Mouse (Mus musculus): ENCODE measurements around the gene Rdx. TPM values are rescaled to one million over a fixed set of nuclear protein-coding genes. Genes with fewer than 3 reads are reported as not detected.

Rdx gene
- polyA plus RNA-seq, 1 experiment, result 28.5 TPM

DNA sequence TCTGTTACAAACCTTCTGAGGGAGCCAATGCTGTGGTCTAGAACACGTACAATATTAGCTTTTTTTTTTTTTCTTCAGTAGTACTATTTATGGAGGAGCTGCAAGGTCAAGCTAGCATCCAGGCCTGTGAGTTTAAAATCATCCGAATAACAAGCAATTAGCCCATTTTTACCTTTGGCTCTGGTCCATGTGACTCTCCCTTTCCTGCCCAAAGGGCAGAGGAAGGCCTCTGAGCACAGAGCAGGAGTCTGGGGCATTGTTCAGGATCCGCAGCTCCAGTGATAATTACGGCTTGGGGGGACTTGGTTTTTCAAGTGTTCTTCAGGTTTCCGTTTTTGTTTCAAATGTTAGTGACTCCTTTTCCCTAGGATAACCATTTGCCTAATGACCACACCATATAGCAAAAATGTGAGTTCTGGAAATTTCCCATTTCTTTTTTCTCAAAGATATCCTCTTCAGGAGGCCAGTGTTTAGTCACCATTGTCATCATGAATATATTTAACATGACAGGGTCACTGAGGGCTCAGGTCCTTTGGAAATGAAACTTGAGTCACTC, 33.0 kb upstream of the Rdx start:
- TF ChIP-seq FOSL1 (IDR thresholded peaks at IDR 0.05; ENCODE audit: insufficient read depth, low read length, poor library complexity, severe bottlenecking) (no peak), CEBPB (IDR thresholded peaks at IDR 0.05; ENCODE audit: low read depth) (no peak)
- no peak overlapping the region for H3K4me3 ChIP-seq (ENCODE audit: insufficient read depth, poor library complexity, severe bottlenecking)
- no peak overlapping the region for H3ac ChIP-seq (ENCODE audit: control insufficient read depth, insufficient read length, low read depth)
- no peaks in the 10 kb centered on the region for H3K36me3 ChIP-seq (ENCODE audit: control insufficient read depth, insufficient read depth)
- H3K27me3 ChIP-seq (ENCODE audit: control insufficient read depth, insufficient read depth, insufficient read length), result no peaks in the 10 kb centered on the region
- H3K79me2 ChIP-seq (ENCODE audit: control insufficient read depth, insufficient read depth), result no peaks in the 10 kb centered on the region
- no peaks in the 10 kb centered on the region for H3K79me3 ChIP-seq (ENCODE audit: low read depth)

GRCm38 (mm10) chr9:52017091-52017490, 29.9 kb upstream of the Rdx start:
- no peak for TF ChIP-seq CTCF (IDR thresholded peaks at IDR 0.05; ENCODE audit: control insufficient read depth, insufficient read depth, insufficient read length)
- TF ChIP-seq MAX (IDR thresholded peaks at IDR 0.05), result no peak
- no peak for TF ChIP-seq MYOD1 (IDR thresholded peaks at IDR 0.05; ENCODE audit: control insufficient read depth, insufficient read length, low read depth)
- TF ChIP-seq USF1 (IDR thresholded peaks at IDR 0.05; ENCODE audit: low read depth), result no peak
- no peak for TF ChIP-seq FOSL1 (IDR thresholded peaks at IDR 0.05; ENCODE audit: insufficient read depth, low read length, poor library complexity, severe bottlenecking)
- no peak for TF ChIP-seq CEBPB (IDR thresholded peaks at IDR 0.05; ENCODE audit: low read depth)
- TF ChIP-seq MYOG (IDR thresholded peaks at IDR 0.05; ENCODE audit: control insufficient read depth, extremely low read depth, insufficient read length), result no peak
- H3ac ChIP-seq (ENCODE audit: control insufficient read depth, insufficient read length, low read depth), result no peak overlapping the region
- no peaks in the 10 kb centered on the region for H3K36me3 ChIP-seq (ENCODE audit: control insufficient read depth, insufficient read depth)
- H3K79me3 ChIP-seq (ENCODE audit: low read depth), result no peaks in the 10 kb centered on the region
- no peaks in the 10 kb centered on the region for H3K27me3 ChIP-seq (ENCODE audit: control insufficient read depth, insufficient read depth, insufficient read length)
- no peak overlapping the region for H3K4me3 ChIP-seq (ENCODE audit: insufficient read depth, poor library complexity, severe bottlenecking)
- H3K79me2 ChIP-seq (ENCODE audit: control insufficient read depth, insufficient read depth), result no peaks in the 10 kb centered on the region

GRCm38 (mm10) chr9:52017824-52018223, 29.1 kb upstream of the Rdx start:
- H3K79me2 ChIP-seq (ENCODE audit: control insufficient read depth, insufficient read depth), result no peaks in the 10 kb centered on the region
- no peak for TF ChIP-seq MYOG (IDR thresholded peaks at IDR 0.05; ENCODE audit: control insufficient read depth, extremely low read depth, insufficient read length)
- no peak for TF ChIP-seq CEBPB (IDR thresholded peaks at IDR 0.05; ENCODE audit: low read depth)
- no peak for TF ChIP-seq MYOD1 (IDR thresholded peaks at IDR 0.05; ENCODE audit: control insufficient read depth, insufficient read length, low read depth)
- no peak for TF ChIP-seq USF1 (IDR thresholded peaks at IDR 0.05; ENCODE audit: low read depth)
- TF ChIP-seq CTCF (IDR thresholded peaks at IDR 0.05; ENCODE audit: control insufficient read depth, insufficient read depth, insufficient read length), result no peak
- TF ChIP-seq FOSL1 (IDR thresholded peaks at IDR 0.05; ENCODE audit: insufficient read depth, low read length, poor library complexity, severe bottlenecking), result no peak
- TF ChIP-seq MAX (IDR thresholded peaks at IDR 0.05), result no peak
- no peaks in the 10 kb centered on the region for H3K36me3 ChIP-seq (ENCODE audit: control insufficient read depth, insufficient read depth)
- H3K79me3 ChIP-seq (ENCODE audit: low read depth), result no peaks in the 10 kb centered on the region
- H3ac ChIP-seq (ENCODE audit: control insufficient read depth, insufficient read length, low read depth), result no peak overlapping the region
- no peak overlapping the region for H3K4me3 ChIP-seq (ENCODE audit: insufficient read depth, poor library complexity, severe bottlenecking)
- H3K27me3 ChIP-seq (ENCODE audit: control insufficient read depth, insufficient read depth, insufficient read length), result no peaks in the 10 kb centered on the region

DNA sequence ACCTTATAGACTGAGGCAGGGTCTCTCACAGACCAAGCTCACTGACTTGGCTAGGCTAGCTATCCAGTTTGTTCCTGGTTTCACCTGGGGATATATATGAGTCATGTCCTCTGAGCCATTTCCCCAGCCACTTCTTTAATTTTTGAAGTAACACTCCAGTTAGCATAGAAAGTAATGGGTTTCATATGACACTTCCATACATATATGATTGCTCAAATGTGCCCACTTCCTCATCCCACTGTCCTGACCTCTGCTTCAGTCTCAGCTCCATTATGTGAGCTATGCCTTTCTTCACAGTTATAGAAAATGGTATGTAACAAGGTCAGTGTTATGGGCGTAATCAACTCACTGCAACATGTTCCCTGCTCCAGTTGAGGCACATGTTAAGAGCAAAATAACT, 28.5 kb upstream of the Rdx start:
- Histone ChIP-seq H3K4me3 (ENCODE audit: insufficient read depth, poor library complexity, severe bottlenecking) (no peak overlapping the region), H3ac (ENCODE audit: control insufficient read depth, insufficient read length, low read depth) (no peak overlapping the region), H3K79me2 (ENCODE audit: control insufficient read depth, insufficient read depth) (no peaks in the 10 kb centered on the region), H3K27me3 (ENCODE audit: control insufficient read depth, insufficient read depth, insufficient read length) (no peaks in the 10 kb centered on the region), H3K79me3 (ENCODE audit: low read depth) (no peaks in the 10 kb centered on the region), H3K36me3 (ENCODE audit: control insufficient read depth, insufficient read depth) (no peaks in the 10 kb centered on the region)
- TF ChIP-seq FOSL1 (IDR thresholded peaks at IDR 0.05; ENCODE audit: insufficient read depth, low read length, poor library complexity, severe bottlenecking) (no peak), MYOG (IDR thresholded peaks at IDR 0.05; ENCODE audit: control insufficient read depth, extremely low read depth, insufficient read length) (no peak), MYOD1 (IDR thresholded peaks at IDR 0.05; ENCODE audit: control insufficient read depth, insufficient read length, low read depth) (no peak), CEBPB (IDR thresholded peaks at IDR 0.05; ENCODE audit: low read depth) (no peak), CTCF (IDR thresholded peaks at IDR 0.05; ENCODE audit: control insufficient read depth, insufficient read depth, insufficient read length) (no peak), MAX (IDR thresholded peaks at IDR 0.05) (no peak), USF1 (IDR thresholded peaks at IDR 0.05; ENCODE audit: low read depth) (no peak)

DNA sequence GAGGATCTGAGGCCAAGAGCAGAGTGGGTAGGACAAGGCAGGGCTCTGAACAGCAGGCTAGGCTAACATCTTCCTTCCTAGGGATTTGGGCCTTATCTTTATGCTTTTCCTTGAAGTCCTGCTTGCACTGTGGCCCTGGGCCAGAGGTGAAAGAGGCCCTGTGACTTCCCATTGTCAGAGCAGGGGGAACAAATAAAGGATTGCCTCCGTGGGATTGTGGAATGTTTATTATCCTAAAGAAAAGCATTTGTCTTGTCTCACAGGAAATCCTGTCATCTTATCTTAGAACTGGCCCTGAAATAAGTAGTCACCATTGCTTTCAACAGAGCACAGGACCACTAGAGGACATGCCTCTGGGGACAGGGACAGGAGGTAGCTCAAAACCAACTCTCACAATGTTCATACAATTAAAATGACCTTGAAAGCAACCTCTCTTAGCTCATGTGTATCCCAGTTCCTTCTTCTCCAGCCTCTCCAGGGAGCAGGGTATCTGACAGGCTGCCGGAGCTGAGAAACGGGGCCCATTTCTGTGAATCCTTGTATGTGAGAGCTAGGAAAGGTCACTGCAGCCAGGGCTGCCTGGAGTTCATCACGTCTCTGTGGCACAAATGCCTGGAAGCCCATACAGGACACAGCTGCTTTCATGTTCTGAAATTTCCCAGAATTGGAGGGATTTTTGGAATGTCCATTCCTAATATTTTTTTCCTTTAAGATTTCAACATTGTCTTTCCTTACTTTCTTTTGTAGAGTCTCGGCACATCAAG, 19.5 kb upstream of the Rdx start:
- H3K27me3 ChIP-seq (ENCODE audit: control insufficient read depth, insufficient read depth, insufficient read length), result no peaks in the 10 kb centered on the region
- H3K4me3 ChIP-seq (ENCODE audit: insufficient read depth, poor library complexity, severe bottlenecking), result no peak overlapping the region
- no peaks in the 10 kb centered on the region for H3K79me3 ChIP-seq (ENCODE audit: low read depth)
- no peak overlapping the region for H3ac ChIP-seq (ENCODE audit: control insufficient read depth, insufficient read length, low read depth)
- H3K79me2 ChIP-seq (ENCODE audit: control insufficient read depth, insufficient read depth), result no peaks in the 10 kb centered on the region
- TF ChIP-seq MYOG (IDR thresholded peaks at IDR 0.05; ENCODE audit: control insufficient read depth, extremely low read depth, insufficient read length), result no peak
- TF ChIP-seq FOSL1 (IDR thresholded peaks at IDR 0.05; ENCODE audit: insufficient read depth, low read length, poor library complexity, severe bottlenecking), result no peak
- no peak for TF ChIP-seq CEBPB (IDR thresholded peaks at IDR 0.05; ENCODE audit: low read depth)
- no peak for TF ChIP-seq CTCF (IDR thresholded peaks at IDR 0.05; ENCODE audit: control insufficient read depth, insufficient read depth, insufficient read length)
- no peak for TF ChIP-seq MYOD1 (IDR thresholded peaks at IDR 0.05; ENCODE audit: control insufficient read depth, insufficient read length, low read depth)
- H3K36me3 ChIP-seq (ENCODE audit: control insufficient read depth, insufficient read depth), result no peaks in the 10 kb centered on the region
